Mouse (Mus musculus) lung, postnatal 4 days (tissue): ENCODE data around the gene Them5.

Experiments used
- DNase-seq, 2 experiments: peaks; one replicate each; pipeline ENCODE4 v3.0.0; 2021

Gene Them5

DNA sequence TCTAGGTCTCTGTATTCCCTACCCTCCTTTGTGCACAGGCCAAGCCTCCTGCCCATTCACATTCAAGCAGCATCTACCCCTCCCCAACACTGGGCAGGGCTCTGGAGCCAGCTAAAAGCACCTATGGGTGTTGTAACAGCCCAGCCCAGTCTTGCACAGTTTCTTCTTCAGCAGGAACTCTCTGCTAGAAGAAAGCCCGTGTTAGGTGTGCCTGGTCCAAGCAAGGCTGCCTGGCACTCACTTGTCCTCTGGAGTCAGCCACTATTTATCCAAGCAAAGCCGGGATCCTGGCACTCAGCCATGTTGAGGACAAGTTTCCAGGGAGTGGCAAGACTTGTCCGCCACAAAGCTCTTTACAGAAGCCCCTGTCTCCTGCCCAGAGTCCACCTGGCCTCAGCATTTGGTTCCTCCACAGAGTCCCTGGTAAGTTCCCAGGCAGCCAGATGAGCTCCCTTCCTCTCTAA lies at the start of gene Them5:
Gene Them5, plus strand, starts transcription at position 141 of the 464 bp plus-strand sequence.
- peak; percentile 30 to 48 for DNase-seq

GRCm38 (mm10) chr3:94305457-94305856 lies 36.4 kb upstream of the Them5 start:
- DNase-seq, result no peak

- DNase-seq, result no peak
These were observed 34.9 kb upstream of the Them5 start for GRCm38 (mm10) chr3:94306975-94307374.

- DNase-seq, result peak; percentile 95 to 97
These were observed 32.1 kb upstream of the Them5 start, which contains the start of gene Them4 for GRCm38 (mm10) chr3:94309633-94310363. TSS of gene Them4 (plus strand) at chr3:94310089.

GRCm38 (mm10) chr3:94310491-94310890 lies 31.4 kb upstream of the Them5 start:
- no peak for DNase-seq

GRCm38 (mm10) chr3:94310911-94311310 lies 31.0 kb upstream of the Them5 start:
- DNase-seq, result no peak

DNA sequence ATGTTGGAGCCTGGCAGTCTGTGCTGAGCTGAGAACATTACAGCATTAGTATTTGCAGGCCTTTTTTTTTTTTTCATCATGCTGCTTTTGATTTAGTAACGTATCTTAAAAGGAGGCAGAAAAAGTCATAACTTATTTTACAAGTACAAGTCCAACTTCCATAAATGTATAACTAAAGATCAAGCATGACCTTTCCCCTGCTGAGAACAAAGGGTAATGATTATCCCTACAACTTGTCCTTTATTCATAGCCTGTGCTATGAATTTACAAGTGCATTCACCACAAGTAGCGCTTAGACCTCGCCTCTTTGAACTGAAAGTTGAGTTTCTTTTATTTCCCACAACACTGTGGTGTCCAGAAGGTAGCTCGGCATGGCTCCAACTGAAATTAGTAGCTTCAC lies 30.5 kb upstream of the Them5 start:
- no peak for DNase-seq

DNA sequence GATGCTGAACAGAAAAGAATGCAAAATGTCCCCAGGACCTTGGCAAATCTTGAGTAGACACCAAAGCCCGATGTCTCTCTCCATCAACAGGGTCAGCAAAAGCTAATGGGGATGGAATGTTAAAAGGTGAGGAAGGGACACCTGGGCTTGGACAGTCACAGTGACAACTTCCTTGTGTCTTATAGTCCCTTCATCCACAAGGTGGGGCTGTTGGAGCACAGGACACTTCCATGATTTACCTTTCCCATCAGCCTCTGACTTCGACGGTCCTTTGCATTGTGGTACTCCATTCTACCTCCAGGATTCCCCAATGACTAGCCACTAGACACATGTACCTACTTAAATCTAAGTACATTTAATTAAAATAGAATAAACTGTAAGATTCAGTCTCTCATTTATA lies 13.2 kb upstream of the Them5 start:
- DNase-seq, result no peak

- no peak for DNase-seq
These were observed 7.5 kb upstream of the Them5 start for GRCm38 (mm10) chr3:94334442-94334841.

- no peak for DNase-seq
These were observed 3.4 kb upstream of the Them5 start for GRCm38 (mm10) chr3:94338522-94338921.

GRCm38 (mm10) chr3:94342552-94342951 lies 653 bp downstream of the Them5 start:
- DNase-seq, result no peak

- DNase-seq, result no peak
These were observed 2.3 kb downstream of the Them5 start for GRCm38 (mm10) chr3:94344182-94344581.

DNA sequence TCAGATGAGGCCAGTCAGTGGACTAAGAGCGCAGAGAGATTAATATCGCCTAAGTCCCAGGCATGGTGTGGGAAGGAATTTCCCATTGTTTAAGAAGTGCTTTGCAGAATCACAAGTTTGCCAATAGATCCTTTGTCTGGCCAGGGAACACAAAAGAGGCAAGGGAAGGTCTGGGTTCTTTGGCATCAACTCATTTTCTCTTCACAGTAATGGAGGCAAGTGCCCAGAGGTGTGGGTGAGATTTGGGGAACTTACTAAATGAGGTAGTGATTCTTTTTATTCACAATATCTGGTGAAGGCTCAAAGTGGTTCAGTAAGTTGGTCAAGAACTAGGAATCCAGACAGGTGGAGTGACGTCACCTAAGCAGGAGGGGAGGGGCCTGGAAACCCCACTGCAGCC lies 3.0 kb downstream of the Them5 start:
- DNase-seq, result no peak

DNA sequence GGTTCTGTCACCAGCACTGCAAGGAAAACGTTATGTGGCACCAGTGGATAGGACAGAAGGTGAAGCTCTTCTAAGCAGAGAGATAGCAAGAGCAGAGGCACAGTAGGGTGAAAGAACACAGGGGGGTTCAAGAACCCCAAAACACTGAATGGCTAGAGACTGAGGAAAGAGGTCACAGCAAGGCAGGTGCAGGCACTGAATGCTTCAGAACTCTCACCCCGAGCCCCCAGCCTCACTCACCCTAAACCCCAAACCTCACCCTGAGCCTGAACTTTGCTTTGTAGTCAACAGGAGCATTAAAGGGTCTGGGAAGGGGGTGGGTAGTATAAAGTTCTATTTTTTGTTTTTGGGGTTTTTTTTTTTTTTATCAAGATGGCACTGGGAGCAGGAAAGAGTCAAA lies 6.2 kb downstream of the Them5 start:
- DNase-seq, result no peak

- no peak for DNase-seq
These were observed 18.9 kb downstream of the Them5 start for GRCm38 (mm10) chr3:94360812-94361211.

DNA sequence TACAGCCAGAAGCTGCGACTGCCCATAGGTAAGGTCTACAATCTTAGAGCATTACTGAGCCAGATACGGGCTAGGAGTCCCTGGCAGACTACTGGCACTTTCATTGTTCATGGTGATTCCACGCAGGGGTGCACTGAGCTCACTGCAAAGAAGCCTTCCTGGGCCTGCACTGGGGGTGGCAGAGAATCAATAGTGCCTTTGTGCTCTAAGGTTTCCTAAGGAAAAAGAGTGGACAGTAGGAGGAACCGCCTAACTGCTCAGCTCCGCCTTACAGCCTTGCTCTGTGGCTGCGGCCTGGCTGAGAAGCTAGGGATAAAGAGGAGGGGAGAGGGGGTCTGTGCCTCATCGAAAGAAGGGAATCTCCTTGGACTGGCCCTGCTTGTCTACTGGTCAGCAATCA lies 20.2 kb downstream of the Them5 start, which contains the start of gene C2cd4d:
Gene C2cd4d, plus strand, starts transcription at position 301 of the 400 bp plus-strand sequence.
- DNase-seq, result no peak

GRCm38 (mm10) chr3:94363291-94364153 lies 21.6 kb downstream of the Them5 start:
- DNase-seq, result peak; percentile 41 to 64

DNA sequence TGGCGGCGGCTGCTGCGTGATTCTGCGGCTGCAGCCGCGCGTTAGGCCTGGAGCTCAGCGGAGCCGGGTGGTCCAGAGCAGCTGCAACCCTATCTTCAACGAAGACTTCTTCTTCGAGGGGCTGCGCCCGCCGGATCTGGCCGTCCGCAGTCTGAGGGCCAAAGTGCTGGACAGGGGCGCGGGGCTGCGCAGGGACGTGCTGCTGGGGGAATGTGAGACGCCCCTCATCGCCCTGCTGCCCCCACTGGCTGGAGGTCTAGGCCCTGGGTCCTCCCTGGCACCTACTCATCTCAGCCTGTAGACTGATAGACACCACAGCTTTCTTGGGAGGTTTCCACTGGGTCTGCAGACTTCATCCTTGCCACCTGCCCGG lies 22.2 kb downstream of the Them5 start:
- DNase-seq, result no peak

- DNase-seq, result peak; percentile 68 to 84
These were observed 24.9 kb downstream of the Them5 start for GRCm38 (mm10) chr3:94366761-94367160.

DNA sequence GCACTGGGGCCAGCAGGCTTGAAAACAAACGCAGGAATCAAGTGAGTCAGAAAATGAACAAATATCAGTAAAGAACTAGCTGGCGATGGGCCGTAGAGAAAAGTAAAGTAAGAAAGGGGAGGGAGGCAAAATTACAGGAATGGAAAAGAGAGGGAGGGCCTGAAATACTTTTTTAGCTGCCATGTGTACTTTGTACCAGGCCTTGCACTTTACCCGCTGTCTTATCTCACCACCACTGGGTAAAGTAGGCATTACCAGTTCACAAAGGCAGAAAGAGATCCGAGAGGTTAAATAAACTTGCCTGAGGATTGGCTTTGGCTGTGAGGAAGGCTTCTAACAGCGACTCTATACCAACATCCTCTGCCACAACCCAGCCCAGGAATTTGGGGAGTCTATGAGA lies 25.6 kb downstream of the Them5 start:
- no peak for DNase-seq

DNA sequence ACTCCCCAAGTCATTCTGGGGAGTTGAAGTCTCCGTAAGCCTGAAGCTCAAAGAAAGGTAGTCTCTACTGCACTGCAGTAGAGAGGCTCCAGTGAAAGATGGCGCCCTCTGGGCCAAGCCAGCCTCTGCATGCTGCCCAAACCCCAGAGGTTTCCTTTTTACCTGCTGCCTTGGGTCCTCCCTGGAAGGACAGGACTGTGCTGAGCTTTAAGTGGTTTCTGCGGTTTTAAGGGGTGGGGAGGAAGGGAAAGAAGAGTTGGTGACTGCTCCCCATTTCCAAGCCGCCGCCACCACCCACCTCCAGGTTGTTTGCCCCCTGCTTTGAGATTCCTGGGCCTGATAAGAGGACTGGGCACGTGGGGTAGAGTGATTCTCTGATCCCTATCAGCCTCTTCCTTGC lies 26.7 kb downstream of the Them5 start:
- DNase-seq, result no peak

DNA sequence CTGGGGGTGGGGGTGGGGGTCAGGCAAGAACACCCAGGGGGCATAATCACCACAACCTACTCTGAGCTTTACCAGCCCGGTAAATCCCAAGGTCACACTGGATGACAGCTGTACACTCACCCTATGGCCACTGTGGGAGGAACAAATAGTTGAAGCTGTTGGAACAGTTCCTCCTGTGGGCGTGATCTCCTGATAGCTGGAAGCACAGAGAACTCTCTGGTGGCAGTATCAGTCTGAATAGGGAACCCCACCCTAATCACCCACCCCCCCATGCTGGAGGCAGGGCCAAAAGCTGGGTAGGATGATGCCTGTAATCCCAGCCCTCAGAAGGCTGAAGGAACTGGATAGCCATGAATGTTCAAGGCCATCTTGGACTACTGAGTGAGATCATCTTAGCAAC lies 27.8 kb downstream of the Them5 start:
- no peak for DNase-seq

DNA sequence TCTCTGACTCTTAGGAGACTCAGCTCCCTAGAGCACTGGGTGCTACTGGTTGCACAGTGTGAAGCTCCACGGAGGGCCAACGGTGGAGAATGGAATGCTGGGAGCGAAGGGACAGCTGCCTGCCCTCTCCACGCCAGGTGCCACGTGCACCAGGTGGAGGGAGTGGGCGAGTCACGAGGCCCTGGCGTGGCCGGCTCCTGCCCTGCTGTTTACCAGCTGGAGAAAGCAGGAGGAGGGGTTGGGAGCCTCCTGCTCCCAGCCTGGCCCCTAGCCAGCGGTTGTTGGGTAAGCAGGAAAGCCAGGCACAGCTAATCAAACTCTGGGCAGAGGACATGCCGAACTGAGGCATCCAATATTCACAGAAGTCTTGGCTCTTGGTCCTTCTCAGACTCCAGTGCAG lies 29.7 kb downstream of the Them5 start:
- peak; percentile 86 to 94 for DNase-seq

GRCm38 (mm10) chr3:94372038-94372437 lies 30.1 kb downstream of the Them5 start:
- no peak for DNase-seq
